Mouse (Mus musculus) urinary bladder, postnatal 4 days (tissue): ENCODE data around the gene Ebi3.

Source experiments
- DNase-seq, 2 experiments: peaks; one replicate each; pipeline ENCODE4 v3.0.0; 2021 to 2022; ENCODE audit warnings: low spot score in 2 of 2

The Ebi3 gene

DNA sequence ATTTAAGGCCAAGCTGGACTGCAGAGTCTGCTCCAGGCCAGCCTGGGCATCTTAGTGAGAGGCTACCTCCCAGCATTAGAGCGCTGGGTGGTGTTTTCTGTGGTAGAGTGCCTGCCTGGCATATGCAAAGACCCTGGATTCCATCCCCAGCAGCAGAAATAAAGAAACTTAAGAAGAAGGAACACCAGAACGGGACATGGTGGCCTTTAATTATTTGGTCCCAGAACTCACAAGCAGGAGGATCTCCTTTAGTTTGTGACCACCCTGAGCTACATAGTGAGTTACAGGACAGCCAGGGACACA lies 6.1 kb downstream of the Ebi3 start:
- DNase-seq, result no peak

DNA sequence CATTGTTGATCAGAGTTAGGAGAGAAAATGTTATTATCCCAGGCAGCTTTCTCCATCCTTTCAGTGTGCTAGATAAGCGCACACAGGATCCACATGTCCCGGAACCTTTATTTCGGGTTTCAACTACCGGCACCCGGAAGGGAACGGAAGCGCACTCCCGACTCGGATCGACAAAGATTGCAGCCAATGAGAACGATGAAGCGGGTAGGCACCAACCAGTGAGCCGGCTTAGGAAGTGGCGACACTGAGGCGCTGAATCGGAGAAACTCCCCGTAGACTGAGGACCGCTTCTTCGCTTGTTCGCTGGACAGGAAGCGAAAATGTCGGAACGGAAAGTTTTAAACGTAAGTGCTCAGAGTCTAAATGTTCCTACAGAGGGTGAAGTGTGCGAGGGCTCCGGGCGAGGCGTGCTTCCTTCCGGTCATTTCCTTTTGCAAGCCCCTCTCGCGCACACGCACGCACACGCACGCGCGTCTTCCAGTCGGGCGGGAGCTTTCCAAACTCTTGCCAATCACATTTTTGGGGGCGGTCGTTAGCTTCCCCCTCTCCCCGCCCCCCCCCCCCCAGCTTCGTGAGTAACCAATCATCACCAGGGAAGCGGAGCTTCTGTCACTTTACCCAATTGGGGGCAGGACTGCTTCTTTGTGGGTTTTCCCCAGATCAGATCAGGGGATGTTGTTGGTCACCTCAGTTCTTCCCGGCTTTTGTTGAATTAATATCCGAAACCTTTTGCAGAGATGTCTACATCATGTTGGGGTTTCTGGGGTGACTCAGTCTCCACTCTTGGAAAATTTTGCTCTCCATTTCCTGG lies 6.7 kb downstream of the Ebi3 start, which contains the start of gene Yju2:
Yju2 (plus strand) TSS at position 182 of the 811 bp plus-strand sequence.
- DNase-seq, result peak; percentile 90 to 91

DNA sequence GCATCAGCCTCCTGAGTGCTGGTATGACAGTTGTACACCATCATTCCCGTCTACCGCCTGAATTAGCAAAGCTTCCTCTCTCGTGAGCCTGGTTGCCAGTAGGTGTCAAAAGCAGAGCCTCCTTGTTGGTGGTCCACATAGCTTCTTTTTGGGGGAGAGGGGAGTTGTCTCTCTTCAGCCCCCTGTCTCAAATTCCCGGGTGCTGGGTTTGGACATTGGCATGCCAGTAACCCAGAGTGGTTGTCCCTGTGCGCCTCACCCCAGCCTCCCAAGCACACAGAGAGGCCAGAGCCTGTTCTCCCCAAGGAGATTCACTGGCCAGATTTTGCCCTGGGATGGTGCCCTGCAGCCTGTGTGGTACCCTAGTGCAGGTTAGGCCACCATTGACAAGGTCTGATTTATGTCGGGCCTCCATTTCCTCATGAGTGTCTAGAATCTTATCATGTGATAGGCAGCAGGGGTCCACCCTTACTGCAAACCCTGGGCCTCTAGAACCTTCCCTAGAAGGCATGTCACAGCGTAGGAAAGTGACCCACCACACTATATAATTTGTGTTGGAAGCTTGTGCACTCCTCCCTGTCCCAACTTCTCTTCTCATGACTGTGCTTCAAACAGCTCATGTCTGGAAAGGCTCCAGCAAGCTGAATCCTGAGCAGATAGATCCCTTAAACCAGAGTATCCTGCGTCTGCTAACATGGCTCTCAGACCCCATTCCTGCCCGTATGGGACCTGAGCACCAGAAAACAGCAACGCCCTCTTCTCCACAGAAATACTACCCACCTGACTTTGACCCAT lies 7.7 kb downstream of the Ebi3 start:
- peak in 1 of 2 experiments; percentile 56 for DNase-seq

DNA sequence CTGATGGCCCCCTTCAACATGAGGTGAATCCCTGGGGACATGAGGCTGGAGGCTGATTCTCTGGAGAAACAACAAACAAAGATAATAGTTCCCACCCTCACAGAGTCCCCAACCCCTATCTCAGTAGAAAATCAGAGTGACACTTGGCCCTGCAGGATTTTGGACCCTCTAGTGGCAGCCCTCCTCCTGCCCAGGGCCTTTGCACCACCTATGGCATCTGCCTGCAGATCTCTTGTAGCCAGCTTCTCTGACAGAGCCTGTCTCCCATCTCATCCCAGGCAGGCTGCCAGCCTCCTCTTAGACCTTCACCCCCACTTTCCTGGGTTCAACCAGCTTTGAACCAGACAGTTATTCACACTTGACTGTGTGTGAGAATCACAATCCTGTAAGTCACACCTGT lies 8.4 kb downstream of the Ebi3 start:
- no peak for DNase-seq

DNA sequence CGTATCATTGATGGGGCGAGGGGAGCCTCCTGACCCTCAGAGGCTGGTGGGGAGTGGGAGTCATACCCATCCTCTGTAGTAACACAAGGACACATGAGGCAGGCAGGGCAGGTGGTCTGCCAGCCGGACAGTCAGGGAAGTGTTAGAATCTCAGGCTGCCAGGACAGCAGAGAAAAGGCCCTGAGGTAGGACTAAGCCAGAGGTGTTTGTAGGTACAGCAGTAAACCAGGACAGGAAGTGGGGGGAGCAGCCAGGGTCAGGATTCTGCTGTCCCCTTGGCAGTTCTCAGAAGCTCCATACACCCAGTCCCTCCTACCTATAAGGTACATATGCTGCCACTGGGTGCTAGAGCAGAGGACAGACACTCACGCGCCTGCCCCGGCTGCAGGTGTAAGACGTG lies 9.2 kb downstream of the Ebi3 start:
- DNase-seq, result peak in 1 of 2 experiments; percentile 54

DNA sequence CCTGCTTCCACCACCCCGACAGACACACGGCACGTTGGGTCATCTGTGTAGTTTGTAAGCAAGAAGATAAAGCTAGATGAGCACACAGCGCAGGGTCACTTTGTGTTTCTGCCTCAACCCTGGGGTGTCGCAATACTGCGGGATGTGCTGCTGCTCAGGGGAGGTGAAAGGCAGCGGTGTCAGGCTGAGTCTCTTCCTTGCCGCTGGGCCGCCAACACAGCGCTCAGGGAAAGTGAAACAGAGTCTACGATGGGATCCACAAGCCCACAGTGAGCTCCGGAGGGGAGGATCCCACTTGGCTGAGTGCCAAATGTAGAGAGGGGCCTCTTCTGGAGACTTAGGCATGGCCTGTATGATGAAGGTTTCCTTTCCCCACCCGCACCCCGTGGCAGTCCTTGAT lies 10.7 kb downstream of the Ebi3 start:
- peak in 1 of 2 experiments; percentile 56 for DNase-seq

DNA sequence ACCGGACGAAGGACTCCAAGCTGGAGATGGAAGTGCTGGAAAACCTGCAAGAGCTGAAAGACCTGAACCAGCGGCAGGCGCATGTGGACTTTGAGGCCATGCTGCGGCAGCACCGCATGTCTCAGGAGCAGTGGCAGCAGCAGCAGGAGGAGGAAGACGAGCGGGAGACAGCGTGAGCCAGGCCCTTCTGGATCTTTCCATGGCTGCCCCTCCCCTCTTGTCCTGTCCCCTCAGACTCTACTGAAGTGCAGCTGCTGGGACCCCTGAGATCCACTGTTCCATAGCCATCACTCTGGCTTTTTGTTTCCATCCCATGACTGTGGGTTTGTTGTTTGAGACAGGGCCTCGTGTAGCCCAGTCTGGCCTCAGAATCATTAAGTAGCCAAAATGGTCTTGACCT lies 12.1 kb downstream of the Ebi3 start:
- no peak for DNase-seq

DNA sequence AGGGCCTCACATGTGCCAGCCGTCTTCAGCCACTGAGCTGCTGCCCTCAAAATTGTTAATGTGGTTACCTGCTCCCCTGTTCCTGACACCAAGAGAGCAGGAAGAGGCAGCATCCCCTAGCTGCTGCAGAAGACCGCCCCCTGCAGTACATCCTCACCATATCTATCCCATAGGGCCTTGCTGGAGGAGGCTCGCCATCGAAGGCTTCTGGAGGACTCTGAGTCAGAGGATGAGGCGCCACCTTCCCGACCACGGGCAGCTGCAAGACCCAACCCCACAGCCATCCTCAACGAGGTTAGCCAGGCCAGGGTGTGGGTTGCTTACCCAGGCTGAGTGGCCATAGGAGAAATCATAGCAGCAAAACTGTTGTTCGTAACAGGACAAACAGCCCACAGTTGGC lies 12.6 kb downstream of the Ebi3 start:
- DNase-seq, result peak in 1 of 2 experiments; percentile 56

DNA sequence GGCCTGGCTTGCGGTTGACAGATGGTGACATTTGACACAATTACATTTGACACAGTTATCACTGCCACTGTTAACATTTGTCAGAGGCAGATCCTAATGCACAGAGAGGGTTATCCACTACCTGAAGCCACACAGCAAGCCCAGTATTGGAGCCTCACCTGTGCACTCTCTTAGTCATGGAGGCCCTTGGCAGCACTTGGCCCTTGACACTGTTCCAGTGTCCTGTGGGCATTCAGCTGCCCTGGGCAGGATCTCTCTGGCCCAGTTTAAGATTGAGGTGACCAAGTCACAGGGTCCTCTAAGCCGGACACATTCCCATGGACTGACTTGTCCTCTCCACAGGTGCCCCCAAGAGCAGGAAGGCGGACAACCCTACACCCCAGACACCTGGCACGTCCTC lies 14.7 kb downstream of the Ebi3 start:
- no peak for DNase-seq

DNA sequence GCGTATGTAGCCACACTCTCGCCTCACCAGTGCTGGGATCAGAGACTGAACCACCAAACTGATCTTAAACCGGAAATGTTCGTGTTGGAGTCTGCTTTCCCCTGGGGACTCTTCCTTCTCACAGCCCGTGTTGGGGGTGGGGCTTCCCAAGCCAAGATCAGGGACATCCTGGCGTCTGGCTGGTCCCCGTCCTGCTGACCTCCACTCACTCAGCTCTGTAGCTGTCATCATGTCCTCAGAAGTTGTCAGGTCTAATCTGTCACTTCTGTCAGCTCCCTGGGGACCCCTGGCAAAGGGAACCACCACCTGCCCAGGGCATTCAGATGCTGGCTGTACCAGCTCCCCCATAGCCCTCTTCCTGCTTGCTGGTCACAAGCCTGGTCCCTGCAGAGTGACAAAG lies 15.8 kb downstream of the Ebi3 start:
- DNase-seq, result no peak

DNA sequence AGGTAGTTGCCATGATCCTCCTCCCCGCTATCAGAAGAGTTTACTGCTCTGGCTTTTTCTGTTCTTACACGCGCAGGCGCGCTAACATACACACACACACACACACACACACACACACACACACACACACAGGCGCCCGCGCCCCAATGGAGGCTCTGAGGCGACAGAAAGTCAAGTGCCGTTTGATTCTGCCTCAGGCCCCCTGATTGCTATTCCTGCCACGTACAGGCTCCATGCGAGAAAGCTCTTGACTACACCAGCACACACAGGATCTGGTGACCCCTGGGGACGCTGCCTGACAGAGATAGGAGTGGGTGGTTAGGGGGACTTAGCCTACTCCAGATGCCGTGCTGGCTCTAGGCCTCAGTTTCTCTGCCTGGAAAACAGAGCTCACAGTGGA lies 17.1 kb downstream of the Ebi3 start:
- DNase-seq, result no peak

DNA sequence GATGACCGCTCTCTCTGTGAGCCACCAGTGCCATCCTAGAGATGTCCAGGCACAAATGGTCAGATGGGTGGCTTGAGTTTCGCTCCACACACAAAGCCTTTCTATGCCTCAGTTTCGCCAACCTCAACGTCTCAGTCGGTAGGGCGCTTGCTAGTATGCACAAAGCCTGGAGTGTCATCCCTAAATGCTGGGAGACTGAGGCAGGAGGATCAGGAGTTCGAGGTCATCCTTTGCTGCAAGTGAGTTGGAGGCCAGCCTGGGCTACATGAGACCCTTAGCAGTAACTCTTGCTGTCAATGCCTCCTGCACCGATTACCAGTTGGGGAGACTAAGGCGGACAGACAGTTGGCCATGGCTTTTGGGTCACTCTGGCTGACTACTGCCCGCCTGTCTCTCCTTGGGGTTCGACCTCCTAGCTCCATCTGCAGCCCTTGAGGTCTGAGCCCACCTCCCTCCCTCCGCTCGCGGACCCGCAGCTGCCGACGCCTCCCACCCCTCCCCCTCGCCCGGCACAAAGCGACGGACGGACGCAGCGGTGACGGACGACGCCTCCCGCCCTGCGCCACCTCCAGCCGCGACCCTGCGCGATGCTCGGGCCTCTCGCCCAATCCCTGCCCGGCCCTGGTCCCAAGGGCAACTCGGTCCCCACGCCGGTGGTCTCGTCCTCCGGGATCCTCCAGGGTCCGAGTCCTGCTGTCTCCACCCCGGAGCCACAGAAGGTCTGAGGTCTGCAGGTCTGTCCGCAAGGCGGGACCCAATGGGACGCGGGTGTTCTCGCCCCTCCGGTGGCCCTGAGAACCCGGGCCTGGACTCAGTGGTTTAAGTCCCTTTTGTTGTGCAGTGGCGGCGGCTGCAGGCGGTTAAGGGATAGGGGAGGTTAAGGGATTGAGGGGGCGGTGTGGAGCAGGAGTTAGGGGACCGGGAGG lies 17.8 kb downstream of the Ebi3 start, which contains the start of gene Shd:
Shd (plus strand) TSS at position 502 of the 926 bp plus-strand sequence.
- no peak for DNase-seq

DNA sequence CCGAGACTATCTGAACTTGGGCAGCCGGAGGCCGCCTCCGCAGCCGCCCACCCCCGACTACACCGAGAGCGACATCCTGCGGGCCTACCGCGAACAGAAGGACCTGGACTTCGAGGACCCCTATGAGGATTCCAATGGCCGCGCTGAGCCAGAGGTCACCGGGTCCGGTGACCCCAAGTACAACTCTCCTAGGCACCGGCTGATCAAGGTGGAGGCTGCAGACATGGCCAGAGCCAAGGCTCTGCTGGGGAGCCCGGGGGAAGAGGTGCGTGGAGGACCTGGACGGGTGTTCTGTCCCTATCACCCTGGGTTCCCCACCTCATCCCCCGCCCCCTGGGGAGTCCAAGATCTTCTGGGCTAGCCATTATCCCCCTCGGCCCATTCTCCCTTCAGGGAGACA lies 19.0 kb downstream of the Ebi3 start:
- no peak for DNase-seq

DNA sequence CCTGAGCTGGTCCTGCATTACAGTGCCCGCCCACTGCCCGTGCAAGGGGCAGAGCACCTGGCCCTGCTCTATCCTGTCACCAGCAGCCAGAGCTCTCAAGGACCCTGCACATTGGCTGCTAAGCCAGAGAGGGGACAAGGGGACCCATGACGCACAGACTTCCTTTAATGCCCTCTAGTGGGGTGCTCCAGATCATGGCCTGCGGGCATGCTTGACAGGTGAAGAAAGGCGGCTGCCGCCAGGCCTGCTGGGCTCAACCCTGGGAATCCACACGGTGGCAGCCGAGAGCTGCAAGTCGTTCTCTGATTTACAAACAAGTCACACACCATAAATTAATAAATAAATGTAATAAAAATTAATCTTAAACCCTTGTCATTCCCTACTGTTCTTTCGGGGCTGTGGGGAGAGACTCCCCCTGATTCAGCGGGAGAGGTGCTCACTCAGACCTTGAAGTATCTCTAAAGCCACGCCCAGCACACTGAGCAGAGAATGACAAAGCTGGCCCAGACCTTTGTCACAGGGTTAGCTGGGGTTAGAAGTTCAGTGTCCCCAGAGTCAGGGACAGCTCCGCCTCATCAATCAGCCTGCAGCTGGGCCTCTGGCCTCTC lies 23.9 kb downstream of the Ebi3 start:
- DNase-seq, result peak; percentile 64 to 84

DNA sequence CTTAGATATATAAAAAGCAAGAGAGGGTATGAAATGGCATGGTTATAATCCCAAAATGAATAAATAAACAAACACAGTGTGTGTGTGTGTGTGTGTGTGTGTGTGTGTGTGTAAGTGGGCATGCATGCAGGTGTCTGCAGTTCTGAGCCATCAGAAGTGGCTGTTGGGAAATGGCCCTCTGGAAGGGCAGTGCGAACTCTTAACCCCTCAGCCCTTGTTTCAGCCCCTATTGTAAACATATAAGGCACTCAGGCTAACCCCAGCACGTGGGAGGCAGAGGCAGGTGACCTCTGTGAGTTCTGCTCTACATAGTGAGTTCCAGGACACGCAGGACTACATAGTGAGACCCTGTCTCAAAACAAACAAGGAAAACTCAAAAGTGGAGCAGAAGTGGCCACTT lies 24.9 kb downstream of the Ebi3 start:
- DNase-seq, result no peak

DNA sequence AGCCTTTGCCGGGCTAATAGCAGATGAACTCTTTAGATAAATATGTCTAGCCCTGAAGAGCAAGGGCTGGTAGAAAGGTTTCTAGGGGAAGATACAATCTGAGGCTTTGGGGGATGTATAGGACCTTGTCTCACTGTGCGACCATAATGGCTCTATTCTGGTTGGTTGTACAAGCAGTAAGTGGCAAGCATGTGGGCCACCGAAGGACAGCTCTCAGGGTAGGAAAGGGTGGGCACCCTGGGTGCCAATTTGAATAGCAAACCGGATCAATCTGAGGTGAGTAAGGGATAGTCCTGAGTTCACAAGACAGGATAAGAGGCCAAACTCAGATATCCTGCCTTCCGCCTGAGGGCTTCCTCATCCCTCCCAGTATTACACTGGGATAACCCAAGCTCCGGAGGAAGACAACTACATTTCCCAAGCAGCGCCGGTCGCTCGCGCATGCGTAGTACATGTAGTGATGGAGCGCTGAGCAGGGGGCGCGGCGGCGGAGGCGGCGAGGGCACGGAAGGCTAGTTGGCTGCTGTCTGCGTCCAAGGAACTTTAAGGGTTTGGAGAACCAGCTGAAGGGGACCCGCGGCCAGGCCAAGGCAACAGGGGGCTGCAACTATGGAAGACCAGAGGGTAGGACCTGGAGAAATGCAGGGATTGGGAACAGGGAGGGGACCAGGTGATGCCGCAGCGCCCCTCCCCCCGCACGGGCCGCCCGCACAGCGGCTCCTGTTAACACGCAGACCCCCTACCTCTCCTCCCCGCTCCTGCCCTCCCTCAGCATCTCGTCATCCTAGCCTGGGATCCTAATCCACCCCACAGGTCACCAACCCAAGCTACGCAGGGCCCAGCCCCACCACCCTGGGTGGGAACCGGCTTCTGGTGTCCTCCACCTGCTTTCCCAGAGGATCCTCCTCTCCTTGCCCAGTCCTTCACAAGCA lies 33.9 kb downstream of the Ebi3 start, which contains the start of gene Fsd1:
Fsd1 (plus strand) TSS at position 480 of the 932 bp plus-strand sequence.
- DNase-seq, result no peak

DNA sequence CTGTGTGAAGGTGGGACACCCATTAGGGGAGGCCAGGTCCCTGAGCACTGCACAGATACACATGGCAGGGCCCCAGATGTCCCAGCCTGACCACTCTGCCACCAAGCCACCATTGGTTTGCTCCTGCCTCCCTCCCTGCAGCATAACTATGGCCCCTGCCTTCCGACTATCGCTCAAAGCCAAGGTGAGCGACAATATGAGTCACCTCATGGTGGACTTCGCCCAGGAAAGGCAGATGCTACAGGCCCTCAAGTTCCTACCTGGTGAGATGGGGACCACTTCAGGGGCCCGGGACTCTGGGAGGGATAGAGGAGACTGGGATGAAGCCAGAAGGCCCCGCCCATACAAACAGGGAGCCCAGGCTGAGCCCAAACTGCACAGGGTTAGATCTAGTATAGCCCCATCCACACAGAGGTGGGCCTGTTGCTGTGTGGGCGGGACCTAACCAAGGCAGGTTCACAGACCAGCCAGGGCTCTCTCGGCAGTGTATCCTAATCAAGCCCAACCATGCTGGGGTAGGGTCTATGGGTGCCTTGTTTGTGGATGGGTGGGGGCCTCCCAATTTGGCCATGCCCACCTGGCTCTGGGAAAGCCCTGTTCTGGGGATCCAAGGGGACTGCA lies 37.9 kb downstream of the Ebi3 start:
- no peak for DNase-seq

DNA sequence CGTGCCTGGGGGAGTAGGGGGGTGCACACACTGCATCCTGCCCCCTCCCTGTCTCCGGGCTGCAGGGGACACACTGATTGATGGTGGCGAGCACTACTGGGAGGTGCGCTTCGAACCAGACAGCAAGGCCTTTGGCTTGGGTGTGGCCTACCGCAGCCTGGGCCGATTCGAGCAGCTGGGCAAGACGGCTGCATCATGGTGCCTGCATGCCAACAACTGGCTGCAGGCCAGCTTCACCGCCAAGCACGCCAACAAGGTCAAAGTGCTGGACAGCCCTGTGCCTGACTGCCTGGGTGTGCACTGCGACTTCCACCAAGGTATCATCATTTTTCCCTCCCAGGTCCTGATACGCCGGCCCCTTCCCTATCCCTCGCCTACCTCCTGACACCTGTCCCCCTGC lies 43.6 kb downstream of the Ebi3 start:
- no peak for DNase-seq

DNA sequence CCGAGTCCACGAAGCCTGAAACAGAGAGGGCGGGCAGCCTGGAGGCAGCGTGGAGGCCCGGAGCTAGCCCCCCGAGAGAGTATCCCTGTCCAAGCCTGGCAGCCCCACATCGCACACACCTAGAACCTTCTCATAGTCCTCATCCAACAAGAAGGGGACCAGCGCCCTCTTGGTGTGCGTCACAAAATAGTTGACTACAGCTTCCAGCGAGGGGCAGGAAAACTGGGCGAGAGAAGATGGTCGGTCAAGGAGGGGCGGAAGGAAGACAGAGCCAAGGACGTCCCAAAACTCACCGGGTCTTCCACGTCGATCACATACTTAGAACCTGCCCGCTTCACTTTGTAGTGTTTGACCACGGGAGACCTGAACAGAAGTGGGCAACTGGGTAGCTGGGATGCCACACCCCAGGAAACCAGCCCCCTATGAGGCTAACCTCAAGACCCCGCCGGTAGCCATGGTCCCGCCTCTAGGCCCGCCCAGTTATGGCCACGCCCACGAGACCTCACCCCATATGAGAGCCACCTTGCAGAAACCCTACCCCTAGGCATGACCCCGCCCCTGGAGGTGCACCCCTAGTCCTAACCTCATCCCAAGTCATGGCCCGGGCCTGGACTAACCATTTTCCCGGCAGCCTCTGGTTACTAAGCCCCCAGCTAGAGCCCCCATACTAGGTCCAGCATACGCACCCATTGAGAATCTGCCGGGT lies 47.5 kb downstream of the Ebi3 start:
- no peak for DNase-seq
